Mouse (Mus musculus) midbrain, postnatal 0 days (tissue): ENCODE measurements around the gene Hspb2. TPM values are rescaled to one million over a fixed set of nuclear protein-coding genes. Genes with fewer than 3 reads are reported as not detected.

Experiments used
- ATAC-seq: fragments of 200-750 bp; cut with Nextera tagmentation; 2 replicates; pipeline ENCODE4 v1.8.0; 2017; ENCODE audit warnings: moderate number of reproducible peaks, mild to moderate bottlenecking, moderate TSS enrichment, moderate library complexity; ENCODE audit not compliant: low FRiP score
- DNase-seq: peaks from one replicate; pipeline ENCODE4 v3.0.0-alpha.2; 2015; ENCODE audit warnings: low spot score
- H3K27ac ChIP-seq: fragments of 300-500 bp; sonication (generic); 2 replicates; pipeline ENCODE4 v1.5.1; 2014; ENCODE audit warnings: low read depth, mild to moderate bottlenecking, low read length, mixed read lengths
- H3K27me3 ChIP-seq: fragments of 300-500 bp; sonication (generic); 2 replicates; pipeline ENCODE4 v1.6.1; 2014; ENCODE audit warnings: low read length, control low read depth, mixed read lengths; ENCODE audit not compliant: insufficient read depth
- H3K36me3 ChIP-seq: fragments of 300-500 bp; sonication (generic); 2 replicates; pipeline ENCODE4 v1.6.1; 2014; ENCODE audit warnings: low read length, control low read depth, mixed read lengths; ENCODE audit not compliant: insufficient read depth
- H3K4me1 ChIP-seq: fragments of 300-500 bp; sonication (generic); 2 replicates; pipeline ENCODE4 v1.6.1; 2014; ENCODE audit warnings: mild to moderate bottlenecking, control low read depth, antibody characterized with exemption, low read length, mixed read lengths; ENCODE audit not compliant: insufficient read depth
- H3K4me2 ChIP-seq: fragments of 300-500 bp; sonication (generic); 2 replicates; pipeline ENCODE4 v1.6.1; 2014; ENCODE audit warnings: low read depth, mild to moderate bottlenecking, low read length, mixed read lengths; ENCODE audit not compliant: poor library complexity, severe bottlenecking
- H3K4me3 ChIP-seq: fragments of 300-500 bp; sonication (generic); 2 replicates; pipeline ENCODE4 v1.5.1; 2014; ENCODE audit warnings: low read depth, mild to moderate bottlenecking, low read length, moderate library complexity
- H3K9ac ChIP-seq: fragments of 300-500 bp; sonication (generic); replicated peaks from 2 replicates; pipeline ENCODE4 v1.6.1; 2014; ENCODE audit warnings: mild to moderate bottlenecking, low read length, moderate library complexity, mixed read lengths; ENCODE audit not compliant: poor library complexity, severe bottlenecking
- H3K9me3 ChIP-seq: fragments of 300-500 bp; sonication (generic); 2 replicates; pipeline ENCODE4 v1.6.1; 2016; ENCODE audit warnings: low read length, control low read depth
- CTCF ChIP-seq: IDR thresholded peaks from 2 replicates; pipeline ENCODE4 v1.5.1; 2016; ENCODE audit warnings: antibody characterized with exemption, mild to moderate bottlenecking
- WGBS: fragments of 180-500 bp; shearing (Covaris S2); extraction: QIAGEN DNeasy Blood & Tissue Kit; methylation state at CpG from one replicate; pipeline ENCODE4 v1.1.7; 2014; 5-methylcytosine and 5-hydroxymethylcytosine counted together
- polyA plus RNA-seq: library from polyadenylated mRNA; unstranded; fragments of >200 nt; fragmentation: Nextera tagmentation; extraction: Ambion mirVana; gene quantifications from 2 replicates; pipeline ENCODE4 v1.2.1, GENCODE M21; 2015
- total RNA-seq: library from RNA; depleted of rRNA; stranded (reverse); fragments of >200 nt; gene quantifications from 2 replicates; pipeline ENCODE4 v1.2.3, GENCODE M21; 2014; rRNA removed

Hspb2 gene
- total and polyA plus RNA-seq, 2 experiments from 2014 or later: 2.6 to 5.2 TPM

DNA sequence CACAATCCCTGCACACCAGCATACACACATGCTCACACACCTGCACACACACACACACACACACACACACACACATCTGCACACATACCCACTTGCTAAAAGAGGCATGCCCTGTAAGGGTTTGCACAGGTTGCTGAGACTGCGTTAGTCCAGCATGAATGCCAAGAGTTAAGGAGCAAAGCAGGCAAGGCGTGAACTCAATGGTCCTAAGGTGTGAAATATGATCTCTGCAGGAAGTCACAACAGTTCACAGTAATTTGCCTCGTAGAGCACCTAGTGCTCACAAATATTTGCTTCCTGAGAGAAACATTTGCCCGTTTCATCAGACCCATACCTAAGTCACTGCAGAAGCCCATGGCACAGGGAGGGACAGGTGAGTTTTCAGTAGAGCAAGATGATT, 38.0 kb downstream of the Hspb2 start:
- Histone ChIP-seq H3K4me2 (no peak overlapping the region), H3K36me3 (peaks cover 4% of the 10 kb centered on the region; the same call in 1 of the 2 replicates), H3K27me3 (no peaks in the 10 kb centered on the region), H3K9ac (no peak overlapping the region), H3K9me3 (no peaks in the 10 kb centered on the region), H3K4me3 (no peak overlapping the region), H3K4me1 (no peaks in the 10 kb centered on the region), H3K27ac (no peak overlapping the region)
- no peak for TF ChIP-seq CTCF
- ATAC-seq (no peak), DNase-seq (no peak)
- WGBS: 72% methylated on average over 4 of the region's 4 CpGs

DNA sequence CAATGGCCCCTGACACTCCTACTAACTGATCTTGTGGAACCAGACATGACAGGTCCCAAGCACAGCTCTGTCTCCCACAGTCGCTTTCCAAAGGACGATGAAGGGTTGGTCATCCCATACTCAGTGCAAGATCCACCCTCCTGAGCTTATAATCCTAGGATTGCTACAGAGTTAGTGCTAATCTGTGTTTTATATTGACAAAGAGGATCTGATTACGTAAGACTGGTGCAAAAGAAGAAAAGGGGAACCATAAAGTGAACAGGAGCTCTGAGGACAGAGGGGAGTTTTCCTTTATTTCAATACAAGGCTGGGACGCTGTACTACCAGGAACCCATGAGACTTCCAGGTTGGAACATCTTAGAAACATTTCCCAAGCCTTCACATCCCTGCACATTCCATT, 40.8 kb downstream of the Hspb2 start:
- Histone ChIP-seq H3K36me3 (0 out of 2 replicates have a peak, but pooled peaks cover 12% of the 10 kb centered on the region), H3K4me2 (no peak overlapping the region), H3K27me3 (no peaks in the 10 kb centered on the region), H3K4me3 (no peak overlapping the region), H3K4me1 (no peaks in the 10 kb centered on the region), H3K27ac (no peak overlapping the region), H3K9ac (no peak overlapping the region), H3K9me3 (no peaks in the 10 kb centered on the region)
- no peak for TF ChIP-seq CTCF
- no peak for ATAC-seq
- no peak for DNase-seq
- whole genome bisulfite sequencing: 83% methylated on average over 4 of the region's 4 CpGs

DNA sequence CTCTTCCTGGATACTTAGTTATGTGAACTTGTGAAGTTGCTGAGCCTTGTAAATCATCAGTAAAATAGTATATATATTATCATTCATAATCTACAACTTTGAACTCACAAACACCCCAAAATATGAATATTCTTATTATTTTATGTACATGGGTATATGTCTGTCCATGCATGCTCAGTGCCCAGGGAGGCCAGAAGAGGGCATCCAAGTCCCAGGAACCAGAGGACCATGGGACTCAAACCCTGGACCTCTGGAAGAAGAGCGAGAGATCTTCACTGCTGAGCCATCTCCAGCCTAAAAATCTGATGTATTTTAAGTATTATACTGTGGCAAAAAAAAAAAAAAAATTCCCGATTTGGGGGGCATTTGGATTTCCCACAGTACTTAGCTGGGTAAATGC, 43.0 kb downstream of the Hspb2 start:
- Histone ChIP-seq H3K4me3 (no peak overlapping the region), H3K27me3 (no peaks in the 10 kb centered on the region), H3K36me3 (peaks cover 14% of the 10 kb centered on the region; the same call in 1 of the 2 replicates), H3K9ac (no peak overlapping the region), H3K4me1 (no peaks in the 10 kb centered on the region), H3K9me3 (no peaks in the 10 kb centered on the region), H3K27ac (no peak overlapping the region), H3K4me2 (no peak overlapping the region)
- peak; percentile 31 for DNase-seq
- WGBS: 25% methylated on average over 2 of the region's 2 CpGs
- no peak for ATAC-seq
- TF ChIP-seq CTCF: peak; percentile 73

DNA sequence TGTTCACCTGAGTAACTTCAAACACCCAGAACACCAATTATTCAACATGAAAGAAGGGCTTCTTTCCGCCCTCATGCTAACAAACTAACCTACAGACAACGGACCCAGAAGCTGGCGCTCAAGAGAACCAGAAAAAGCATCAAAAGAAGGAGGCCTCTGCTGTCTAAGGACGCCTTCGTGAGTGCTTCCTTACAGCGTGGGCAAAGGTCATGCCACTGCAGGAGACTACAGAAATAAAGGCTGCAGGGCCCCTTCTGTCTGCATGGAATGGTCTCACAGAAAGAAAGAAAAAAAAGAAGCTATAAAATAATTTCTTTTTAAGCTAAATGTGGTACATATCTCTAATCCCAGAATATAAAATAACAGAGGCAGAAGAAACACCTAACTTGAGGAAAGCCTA, 47.2 kb downstream of the Hspb2 start:
- H3K36me3 ChIP-seq: peaks cover 31% of the 10 kb centered on the region; the same call in 1 of the 2 replicates
- ATAC-seq (no peak), DNase-seq (no peak)
- H3K9me3 ChIP-seq: no peaks in the 10 kb centered on the region
- no peak overlapping the region for H3K4me2 ChIP-seq
- no peak overlapping the region for H3K4me3 ChIP-seq
- H3K9ac ChIP-seq: no peak overlapping the region
- whole genome bisulfite sequencing: 49% methylated on average over 6 of the region's 6 CpGs
- H3K27me3 ChIP-seq: no peaks in the 10 kb centered on the region
- H3K27ac ChIP-seq: no peak overlapping the region
- H3K4me1 ChIP-seq: no peaks in the 10 kb centered on the region
- no peak for TF ChIP-seq CTCF

Other genes with a start within 250 kb of the Hspb2 start
- 76.6 and 82.3 TPM in 2 replicates for gene Pts, start 223.6 kb downstream of the Hspb2 start, total RNA-seq
- 116 and 119 TPM in 2 replicates for gene Pts, start 223.6 kb downstream of the Hspb2 start, polyA plus RNA-seq
- gene Il18, start 197.5 kb downstream of the Hspb2 start, total RNA-seq: 18.2 and 20.5 TPM in 2 replicates
- 35.0 and 37.8 TPM in 2 replicates for gene Il18, start 197.5 kb downstream of the Hspb2 start, polyA plus RNA-seq
- 0.14 and 0.49 TPM in 2 replicates for gene Bco2, start 197.2 kb downstream of the Hspb2 start, total RNA-seq
- 0.42 and 0.48 TPM in 2 replicates for gene Bco2, start 197.2 kb downstream of the Hspb2 start, polyA plus RNA-seq
- not detected in 2 replicates for gene Tex12, start 191.0 kb downstream of the Hspb2 start, total RNA-seq
- gene Tex12, start 191.0 kb downstream of the Hspb2 start, polyA plus RNA-seq: not detected in 2 replicates
- gene Sdhd, start 148.5 kb downstream of the Hspb2 start, total RNA-seq: 189 and 214 TPM in 2 replicates
- 308 and 333 TPM in 2 replicates for gene Sdhd, start 148.5 kb downstream of the Hspb2 start, polyA plus RNA-seq
- 185 and 193 TPM in 2 replicates for gene Timm8b, start 148.4 kb downstream of the Hspb2 start, total RNA-seq
- gene Timm8b, start 148.4 kb downstream of the Hspb2 start, polyA plus RNA-seq: 404 and 419 TPM in 2 replicates
- gene Pih1d2, start 135.0 kb downstream of the Hspb2 start, total RNA-seq: 1.3 and 15.0 TPM in 2 replicates
- gene Pih1d2, start 135.0 kb downstream of the Hspb2 start, polyA plus RNA-seq: 3.3 and 6.1 TPM in 2 replicates
- gene Nkapd1, start 134.9 kb downstream of the Hspb2 start, total RNA-seq: 10.9 and 19.3 TPM in 2 replicates
- gene Nkapd1, start 134.9 kb downstream of the Hspb2 start, polyA plus RNA-seq: 18.7 and 22.5 TPM in 2 replicates
- 67.4 and 70.3 TPM in 2 replicates for gene Dlat, start 92.6 kb downstream of the Hspb2 start, total RNA-seq
- gene Dlat, start 92.6 kb downstream of the Hspb2 start, polyA plus RNA-seq: 58.7 and 59.1 TPM in 2 replicates
- 33.3 and 52.6 TPM in 2 replicates for gene Dixdc1, start 12.8 kb downstream of the Hspb2 start, total RNA-seq
- 26.1 and 28.6 TPM in 2 replicates for gene Dixdc1, start 12.8 kb downstream of the Hspb2 start, polyA plus RNA-seq
- gene 2310030G06Rik, start 5.8 kb downstream of the Hspb2 start, total RNA-seq: 1.3 and 1.5 TPM in 2 replicates
- gene 2310030G06Rik, start 5.8 kb downstream of the Hspb2 start, polyA plus RNA-seq: 2.9 and 3.3 TPM in 2 replicates
- 6.2 and 11.3 TPM in 2 replicates for gene Cryab, start 1.0 kb downstream of the Hspb2 start, total RNA-seq
- 18.7 and 19.7 TPM in 2 replicates for gene Cryab, start 1.0 kb downstream of the Hspb2 start, polyA plus RNA-seq
- 9.7 and 14.1 TPM in 2 replicates for gene Fdxacb1, start 15.9 kb upstream of the Hspb2 start, total RNA-seq
- gene Fdxacb1, start 15.9 kb upstream of the Hspb2 start, polyA plus RNA-seq: 9.2 and 13.1 TPM in 2 replicates
- gene Alg9, start 22.7 kb upstream of the Hspb2 start, total RNA-seq: 97.6 and 106 TPM in 2 replicates
- gene Alg9, start 22.7 kb upstream of the Hspb2 start, polyA plus RNA-seq: 51.4 and 57.3 TPM in 2 replicates
- gene 1110032A03Rik, start 23.2 kb upstream of the Hspb2 start, total RNA-seq: 29.0 and 33.0 TPM in 2 replicates
- 59.6 and 60.7 TPM in 2 replicates for gene 1110032A03Rik, start 23.2 kb upstream of the Hspb2 start, polyA plus RNA-seq
- gene Ppp2r1b, start 92.9 kb upstream of the Hspb2 start, total RNA-seq: 14.8 and 17.0 TPM in 2 replicates
- gene Ppp2r1b, start 92.9 kb upstream of the Hspb2 start, polyA plus RNA-seq: 27.9 and 30.2 TPM in 2 replicates